Mouse (Mus musculus) mesoderm, embryonic 11.5 days (tissue): Measurements from ENCODE around the gene Prss16.

Source experiments
- DNase-seq: peaks from one replicate; pipeline ENCODE4 v3.0.0-alpha.2; 2012; ENCODE audit warnings: low read depth, low spot score

The Prss16 gene

DNA sequence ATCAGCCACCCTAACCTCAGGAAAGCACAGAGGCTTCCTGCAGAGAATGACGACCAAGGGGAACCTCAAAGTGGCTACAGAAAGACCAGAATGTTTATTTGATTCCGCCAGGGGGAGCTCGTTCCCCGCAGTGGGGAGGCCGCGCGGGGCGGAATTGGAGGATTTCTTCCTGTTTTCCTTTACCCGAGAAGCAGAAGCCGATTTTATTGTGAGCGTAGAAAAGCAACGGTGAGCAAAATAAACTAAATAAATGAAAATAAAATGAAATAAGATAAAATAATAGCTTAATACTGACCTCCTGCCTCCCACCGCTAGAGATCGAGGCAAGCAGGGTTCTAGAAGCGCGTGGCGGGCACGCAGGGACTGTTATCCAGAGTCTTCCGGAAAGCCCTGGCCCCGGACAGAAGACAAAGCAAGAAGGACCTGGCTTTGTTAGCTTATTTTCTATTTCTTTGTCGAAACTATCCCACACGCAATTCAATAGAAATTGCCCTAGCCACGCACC, 35.3 kb downstream of the Prss16 start:
- peak; percentile 95 for DNase-seq

DNA sequence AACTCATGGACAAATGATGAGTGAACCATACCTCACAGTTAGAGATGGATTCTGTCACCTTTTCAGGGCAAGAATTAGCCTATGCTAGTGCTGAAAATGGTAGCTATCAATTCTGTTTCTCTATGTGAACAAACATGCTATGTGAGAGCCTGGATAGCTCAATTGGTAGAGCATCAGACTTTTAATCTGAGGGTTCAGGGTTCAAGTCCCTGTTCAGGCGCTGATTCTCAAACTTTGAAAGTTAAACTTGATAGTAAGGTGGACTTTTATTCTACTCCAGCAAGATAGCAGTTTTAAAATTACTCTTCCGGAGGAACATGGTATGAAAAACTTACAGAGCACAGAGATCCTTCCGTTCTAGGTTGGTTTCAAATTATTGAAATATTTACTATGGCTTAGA, 37.9 kb downstream of the Prss16 start:
- peak; percentile 8 for DNase-seq

DNA sequence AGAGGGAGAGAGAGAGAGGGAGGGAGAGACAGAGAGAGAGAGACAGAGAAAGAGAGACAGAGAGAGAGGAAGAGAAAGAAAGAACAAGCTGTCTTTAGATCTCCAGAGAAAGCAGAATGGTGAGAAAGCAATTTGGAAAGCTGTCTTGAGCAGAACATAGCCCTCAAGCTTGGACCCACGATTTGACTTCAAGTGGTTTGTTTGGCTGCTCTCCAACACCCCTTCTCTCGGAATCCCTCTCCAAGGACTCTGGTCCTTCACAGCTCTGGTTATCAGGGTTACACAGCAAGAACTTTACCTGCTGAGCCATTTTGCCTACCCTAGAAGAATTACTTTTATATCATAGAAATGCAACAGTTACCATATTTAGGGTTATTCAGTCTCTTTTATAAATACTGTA, 39.7 kb downstream of the Prss16 start:
- no peak for DNase-seq

DNA sequence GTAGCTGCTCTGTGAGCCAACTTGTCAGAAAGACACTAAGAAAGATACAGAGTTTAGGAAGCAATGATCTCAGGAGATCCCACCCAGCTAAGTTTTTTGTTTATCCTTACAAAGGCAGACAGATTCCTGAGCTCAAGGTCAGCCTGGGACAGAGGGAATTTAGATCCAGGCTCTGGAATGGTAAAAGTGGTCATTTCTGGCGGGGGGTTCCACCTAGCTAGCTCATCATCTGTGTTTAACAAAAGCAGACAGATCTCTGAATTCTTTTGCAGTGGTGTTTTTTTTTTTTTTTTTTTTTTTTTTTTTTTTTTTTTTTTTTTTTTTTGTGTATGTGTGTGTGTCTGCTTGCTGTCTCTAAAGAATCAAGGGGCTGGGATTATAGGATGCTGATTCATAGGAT, 40.3 kb downstream of the Prss16 start:
- DNase-seq = no peak
